Mouse (Mus musculus): ENCODE results near the gene Actg1.

The Actg1 gene

GRCm38 (mm10) chr11:120310813-120311312, 37.5 kb downstream of the Actg1 start:
- DNase-seq (ENCODE audit: low spot score), result peak; percentile 88

- DNase-seq (ENCODE audit: low spot score), result no peak
Observed at GRCm38 (mm10) chr11:120308441-120309320, 39.7 kb downstream of the Actg1 start.

GRCm38 (mm10) chr11:120307566-120308430, 40.5 kb downstream of the Actg1 start:
- DNase-seq (ENCODE audit: low spot score), result peak; percentile 89

- no peak for DNase-seq (ENCODE audit: low spot score)
Observed at GRCm38 (mm10) chr11:120307132-120307413, 41.3 kb downstream of the Actg1 start.

- no peak for DNase-seq (ENCODE audit: low spot score)
Observed at GRCm38 (mm10) chr11:120306366-120307131, 41.8 kb downstream of the Actg1 start.

- no peak for DNase-seq (ENCODE audit: low spot score)
Observed at GRCm38 (mm10) chr11:120305535-120306365, 42.6 kb downstream of the Actg1 start.

- peak; percentile 77 for DNase-seq (ENCODE audit: low spot score)
Observed at GRCm38 (mm10) chr11:120304886-120305534, 43.3 kb downstream of the Actg1 start.

- DNase-seq (ENCODE audit: low spot score), result no peak
Observed at GRCm38 (mm10) chr11:120304350-120304694, 44.0 kb downstream of the Actg1 start.

- no peak for DNase-seq (ENCODE audit: low spot score)
Observed at GRCm38 (mm10) chr11:120303559-120304349, 44.6 kb downstream of the Actg1 start.

- no peak for DNase-seq (ENCODE audit: low spot score)
Observed at GRCm38 (mm10) chr11:120303119-120303518, 45.2 kb downstream of the Actg1 start.

- no peak for DNase-seq (ENCODE audit: low spot score)
Observed at GRCm38 (mm10) chr11:120299484-120299883, 48.9 kb downstream of the Actg1 start.

- no peak for DNase-seq (ENCODE audit: low spot score)
Observed at GRCm38 (mm10) chr11:120298441-120299141, 49.8 kb downstream of the Actg1 start.

GRCm38 (mm10) chr11:120297767-120298166, 50.6 kb downstream of the Actg1 start:
- no peak for DNase-seq (ENCODE audit: low spot score)

GRCm38 (mm10) chr11:120296305-120297144, 51.8 kb downstream of the Actg1 start:
- no peak for DNase-seq (ENCODE audit: low spot score)

Data from left cerebral cortex, adult 11 months (tissue).